Mouse (Mus musculus) frontal cortex, adult (tissue): ENCODE measurements at regions not wholly inside any gene's neighbourhood (a gene's known extent, or its start where the extent isn't known, plus 50 kb on each side); places are given as distances from the start of the nearest gene placed in this dataset.

Experiments used
- ATAC-seq: cut with Nextera tagmentation; 2 replicates; pipeline ENCODE4 v1.9.2; 2017; ENCODE audit warnings: mild to moderate bottlenecking, moderate library complexity, mixed read lengths; ENCODE audit not compliant: low TSS enrichment

DNA sequence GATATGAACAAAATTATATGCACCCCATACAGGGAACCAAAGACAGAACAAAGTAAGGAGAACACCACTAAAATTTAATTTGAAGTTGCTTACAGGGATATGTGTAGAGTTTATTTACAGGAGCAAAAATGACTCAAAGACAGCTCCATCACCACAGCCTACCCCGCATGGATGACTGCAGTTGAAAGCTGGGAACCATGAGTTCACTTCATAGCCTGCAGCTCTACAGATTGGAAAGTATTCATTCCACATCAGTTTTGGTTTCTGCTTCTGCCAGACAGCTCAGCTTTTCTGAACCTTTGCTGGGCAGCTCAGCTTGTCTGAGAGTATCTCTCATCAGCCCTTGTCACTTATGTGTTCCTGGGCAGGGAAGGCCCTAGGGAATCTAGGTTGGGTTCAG, 160.6 kb upstream of the Sema3d start:
- ATAC-seq = no peak

DNA sequence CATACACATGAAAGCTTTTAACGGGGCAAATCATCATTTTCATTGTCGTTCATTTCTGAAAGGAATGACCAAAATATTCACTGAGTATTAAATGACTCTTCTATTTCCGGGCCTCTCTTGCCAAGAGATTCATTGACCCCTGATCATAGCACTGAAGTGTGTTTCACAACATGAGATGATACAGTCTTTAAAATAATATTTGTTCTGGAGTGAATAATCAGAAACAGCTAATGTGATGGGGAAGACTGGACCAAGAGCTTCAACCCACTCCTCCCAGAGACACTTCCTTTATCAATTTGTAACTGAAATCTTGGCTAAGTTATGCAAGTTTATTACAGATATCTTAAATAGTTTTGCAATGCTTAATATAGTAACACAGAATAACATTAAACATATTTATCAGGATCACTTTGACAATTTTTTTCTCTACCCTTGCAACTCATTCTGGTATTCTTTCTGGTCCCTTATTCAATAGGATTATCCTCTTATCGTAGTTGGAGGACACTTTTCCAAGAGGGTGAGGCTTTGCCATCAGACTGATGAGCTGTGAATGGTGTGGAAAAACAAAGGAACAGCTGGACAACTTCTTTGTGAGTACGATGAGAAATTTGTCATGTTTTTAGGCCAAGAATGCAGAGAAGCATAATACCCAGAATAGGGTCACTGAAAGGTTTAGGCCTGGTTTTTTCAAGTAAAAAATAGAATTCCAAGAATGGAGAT, 149.6 kb upstream of the Sema3d start:
- no peak for ATAC-seq

DNA sequence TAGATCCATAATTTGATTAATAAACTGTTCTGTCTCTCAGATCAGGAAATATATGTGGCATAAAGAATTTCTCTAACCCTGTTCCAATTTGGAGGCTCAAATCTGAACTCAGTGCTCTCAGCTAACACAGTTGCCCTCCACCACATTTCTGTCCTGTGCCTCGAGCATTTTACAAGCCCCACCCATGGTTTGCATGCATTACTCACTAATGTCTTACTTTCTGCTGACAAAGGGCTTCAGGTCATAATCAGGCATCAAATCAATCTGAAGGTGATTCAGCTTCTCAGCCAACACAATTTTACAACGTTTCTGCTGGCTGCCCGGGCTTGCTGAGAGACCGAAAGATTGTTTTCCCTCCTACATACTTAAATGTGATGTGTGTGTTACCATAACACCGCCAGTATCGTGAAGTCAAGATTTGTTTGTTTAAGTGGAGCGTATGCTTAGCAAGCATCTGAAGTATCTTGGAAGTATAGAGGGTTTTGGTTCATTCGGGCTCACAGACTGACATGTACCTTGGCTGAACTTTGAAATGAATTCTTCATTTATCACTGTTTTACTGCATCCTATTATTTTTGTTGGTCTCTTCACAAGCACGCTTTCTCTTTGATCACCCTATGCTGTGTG, 139.9 kb upstream of the Sema3d start:
- no peak for ATAC-seq

DNA sequence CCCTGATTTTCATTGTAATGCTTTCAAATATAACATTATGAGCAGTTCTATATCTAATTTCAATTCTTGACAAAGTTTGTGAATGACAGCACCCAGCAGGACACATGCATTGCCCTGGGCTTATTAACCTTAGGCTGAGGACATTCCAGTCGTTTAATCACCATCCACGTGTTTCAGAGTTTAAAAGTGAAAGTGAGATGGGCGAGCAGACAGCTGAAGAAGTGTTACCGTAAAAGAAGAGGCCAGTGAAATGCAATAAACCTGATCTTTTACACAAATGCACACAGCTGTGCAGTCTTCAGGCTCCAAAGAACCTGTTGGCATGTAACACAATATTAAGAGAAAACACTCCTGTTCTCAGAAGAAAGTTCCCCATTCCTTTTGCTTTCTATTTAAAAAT, 89.5 kb upstream of the Sema3d start:
- ATAC-seq = no peak

DNA sequence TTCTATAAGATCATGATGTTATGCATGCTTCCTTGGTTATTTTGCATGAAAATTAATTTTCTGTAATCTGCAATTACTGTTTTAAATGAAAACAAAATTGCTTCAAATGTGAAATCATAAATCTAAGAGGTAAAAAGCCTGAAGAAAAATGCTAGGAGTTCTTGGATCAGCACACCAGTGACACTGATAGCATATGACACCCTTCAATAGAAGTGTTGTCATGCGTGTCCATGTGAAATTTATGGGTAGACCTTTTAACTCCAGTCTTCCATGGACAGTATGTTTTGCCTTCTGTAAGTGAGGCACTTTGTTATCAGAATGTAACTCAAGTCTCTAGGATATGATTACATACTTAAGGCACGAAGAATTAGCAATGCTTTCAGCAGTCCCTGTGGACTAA, 85.9 kb upstream of the Sema3d start:
- no peak for ATAC-seq

DNA sequence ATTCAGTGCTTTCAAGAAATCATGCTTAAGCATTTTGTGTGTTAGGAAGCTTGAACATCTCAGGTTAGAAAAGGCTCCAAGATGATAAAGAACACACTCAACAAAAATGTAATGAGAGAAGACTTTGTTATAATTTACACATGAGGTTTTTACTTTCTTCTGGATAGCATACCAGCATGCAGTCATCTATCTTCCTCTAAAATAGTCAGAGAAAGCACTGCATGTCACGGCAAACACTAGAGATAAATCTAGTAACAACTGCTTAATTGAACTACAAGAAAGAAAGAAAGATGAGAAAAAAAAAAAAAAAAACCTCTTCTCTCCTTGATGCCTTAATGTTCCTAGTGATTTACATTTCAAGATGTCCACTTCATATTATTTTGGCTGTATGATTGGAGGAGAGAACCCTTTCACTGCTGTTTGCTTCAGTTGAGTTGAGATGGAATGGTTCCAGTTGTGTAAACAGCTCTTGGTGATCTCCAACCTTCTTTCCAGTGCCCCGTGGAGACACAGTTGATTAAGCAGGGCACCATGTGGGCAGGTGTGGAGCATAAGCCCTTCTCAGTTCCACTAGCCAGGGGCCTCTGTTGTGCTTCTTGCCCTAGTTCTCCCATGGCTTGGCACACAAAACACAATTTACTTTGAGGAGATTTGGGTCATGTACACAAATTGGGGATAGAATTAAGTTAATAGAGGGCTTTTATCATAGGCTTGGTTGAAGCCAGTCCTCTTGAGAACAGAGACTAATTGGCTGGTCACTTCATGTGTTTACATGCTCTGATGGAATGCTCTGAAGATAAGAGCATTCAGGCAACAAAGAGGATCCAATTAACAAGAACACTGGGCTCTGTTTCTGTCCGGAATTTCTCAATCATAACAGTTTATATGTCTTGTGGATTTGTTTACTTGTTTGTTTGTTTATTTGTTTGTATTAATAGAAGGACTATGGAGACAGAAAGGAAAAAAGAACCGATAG, 81.1 kb upstream of the Sema3d start:
- ATAC-seq = no peak

DNA sequence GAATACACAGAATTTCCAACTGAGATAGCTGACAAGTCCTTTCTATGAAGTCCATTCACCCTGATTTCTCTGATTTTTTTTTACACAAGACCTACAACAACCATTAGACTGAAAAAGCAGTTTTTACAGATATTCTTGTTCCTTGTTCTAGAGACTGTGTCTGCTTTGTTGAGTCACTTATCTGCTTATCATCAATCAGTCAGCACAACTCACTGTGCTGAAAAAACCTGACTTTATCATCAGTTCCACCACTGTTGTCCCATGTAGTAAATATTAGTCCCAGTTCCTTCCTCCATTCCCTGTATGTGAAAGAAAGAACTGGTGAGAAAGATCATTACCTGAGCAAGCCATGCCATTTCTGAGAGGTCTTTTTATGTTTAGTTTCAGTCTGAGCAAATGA, 73.8 kb upstream of the Sema3d start:
- ATAC-seq = no peak

DNA sequence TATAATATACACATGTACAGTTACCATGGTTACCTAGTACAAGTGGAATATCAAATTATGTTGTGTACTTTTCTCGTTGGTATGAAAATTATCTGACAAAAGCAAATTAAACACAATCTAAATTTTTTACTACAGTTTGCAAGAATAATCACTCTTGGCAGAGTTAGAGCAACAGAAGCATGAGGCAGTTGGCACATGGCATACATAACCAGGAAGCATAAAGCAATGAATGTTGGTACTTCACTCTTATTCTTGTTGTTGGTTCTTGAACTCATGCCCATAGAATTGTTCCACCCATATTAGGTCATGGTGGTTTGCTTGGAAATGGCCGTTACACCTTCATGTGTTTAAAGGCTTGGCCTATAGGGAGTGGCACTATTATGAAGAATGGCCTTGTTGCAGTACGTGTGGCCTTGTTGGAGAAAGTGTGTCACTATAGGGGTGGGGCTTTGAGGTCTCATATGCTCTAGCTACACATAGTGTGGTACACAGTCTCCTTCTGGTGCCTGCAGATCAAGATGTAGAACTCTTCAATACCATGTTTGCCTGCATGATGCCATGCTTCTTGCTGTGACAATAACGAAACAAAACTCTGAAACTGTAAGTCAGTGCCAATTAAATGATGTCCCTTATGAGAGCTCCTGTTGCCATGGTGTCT, 50.4 kb upstream of the Sema3d start:
- ATAC-seq = no peak
